Mouse (Mus musculus): ENCODE data around the gene Tor3a. TPM values are rescaled to one million over a fixed set of nuclear protein-coding genes. Genes with fewer than 3 reads are reported as not detected.

Gene Tor3a
- polyA plus RNA-seq (2015; fragmentation: Nextera tagmentation; extraction: Ambion mirVana) = 3.2 and 5.9 TPM in 2 replicates

- H3K27ac ChIP-seq = peak within 1 kb of the TSS; percentile 30; the same call in 1 of the 2 replicates
- H3K27me3 ChIP-seq = peaks cover 15% of the 10 kb centered on the region; the same call in 1 of the 2 replicates
- 7% methylated on average over 37 of the region's 37 CpGs for WGBS
- peak within 1 kb of the TSS; percentile 98 for H3K4me2 ChIP-seq
- H3K9me3 ChIP-seq = no peaks in the 10 kb centered on the region
- H3K36me3 ChIP-seq = peaks cover under 1% of the 10 kb centered on the region; the same call in 1 of the 2 replicates
- peak within 1 kb of the TSS; percentile 52 for H3K4me3 ChIP-seq
- ATAC-seq (ENCODE audit: low FRiP score) = peak; percentile 78
- H3K4me1 ChIP-seq (replicated peaks) = peaks cover 21% of the 10 kb centered on the region
- peak within 1 kb of the TSS; percentile 75 for H3K9ac ChIP-seq
These were observed at the start of gene Tor3a for GRCm38 (mm10) chr1:156674195-156675000. TSS of gene Tor3a (minus strand) at chr1:156674356.

- WGBS = 70% methylated on average over 6 of the region's 6 CpGs
These were observed 47.9 kb upstream of the Tor3a start for GRCm38 (mm10) chr1:156722089-156722488.

GRCm38 (mm10) chr1:156720046-156720445, 45.9 kb upstream of the Tor3a start:
- Histone ChIP-seq H3K36me3 (no peaks in the 10 kb centered on the region), H3K4me2 (no peak overlapping the region), H3K27me3 (peaks cover 12% of the 10 kb centered on the region), H3K4me1 (replicated peaks) (peaks cover 12% of the 10 kb centered on the region; the same call in 1 of the 2 replicates), H3K4me3 (no peak overlapping the region), H3K9me3 (no peaks in the 10 kb centered on the region), H3K9ac (no peak overlapping the region), H3K27ac (no peak overlapping the region)
- ATAC-seq (ENCODE audit: low FRiP score) = no peak
- WGBS = 49% methylated on average over 4 of the region's 4 CpGs

More at GRCm38 (mm10) chr1:156722089-156722488, 47.9 kb upstream of the Tor3a start:
- no peaks in the 10 kb centered on the region for H3K36me3 ChIP-seq
- ATAC-seq (ENCODE audit: low FRiP score) = no peak
- H3K9me3 ChIP-seq = no peaks in the 10 kb centered on the region
- H3K27ac ChIP-seq = no peak overlapping the region
- no peak overlapping the region for H3K4me2 ChIP-seq
- peaks cover 12% of the 10 kb centered on the region for H3K27me3 ChIP-seq
- no peak overlapping the region for H3K4me3 ChIP-seq
- peaks cover 8% of the 10 kb centered on the region; the same call in 1 of the 2 replicates for H3K4me1 ChIP-seq (replicated peaks)
- no peak overlapping the region for H3K9ac ChIP-seq

- Histone ChIP-seq H3K27me3 (peaks cover 12% of the 10 kb centered on the region), H3K4me3 (peak within 1 kb of the TSS; percentile 86), H3K4me1 (replicated peaks) (peaks cover 12% of the 10 kb centered on the region; the same call in 1 of the 2 replicates), H3K9ac (peak within 1 kb of the TSS; percentile 91), H3K36me3 (peaks cover 2% of the 10 kb centered on the region; the same call in 1 of the 2 replicates), H3K27ac (peak within 1 kb of the TSS; percentile 96), H3K4me2 (peak within 1 kb of the TSS; percentile 68), H3K9me3 (no peaks in the 10 kb centered on the region)
- WGBS = under 1% methylated on average over 22 of the region's 47 CpGs
- ATAC-seq (ENCODE audit: low FRiP score) = peak; percentile 95
These were observed 45.0 kb upstream of the Tor3a start, which contains the start of gene Fam20b for GRCm38 (mm10) chr1:156718950-156719805. TSS of gene Fam20b (minus strand) at chr1:156719086.

- under 1% methylated on average over 52 of the region's 73 CpGs for WGBS
- H3K27ac ChIP-seq = peak overlapping the region; percentile 96
- H3K27me3 ChIP-seq = peaks cover 12% of the 10 kb centered on the region
- peak overlapping the region; percentile 86 for H3K4me3 ChIP-seq
- peak overlapping the region; percentile 91 for H3K9ac ChIP-seq
- peaks cover 12% of the 10 kb centered on the region; the same call in 1 of the 2 replicates for H3K4me1 ChIP-seq (replicated peaks)
- H3K36me3 ChIP-seq = peaks cover 2% of the 10 kb centered on the region; the same call in 1 of the 2 replicates
- H3K4me2 ChIP-seq = peak overlapping the region; percentile 68
- ATAC-seq (ENCODE audit: low FRiP score) = peak; percentile 87
- no peaks in the 10 kb centered on the region for H3K9me3 ChIP-seq
These were observed 44.3 kb upstream of the Tor3a start for GRCm38 (mm10) chr1:156718286-156718949.

GRCm38 (mm10) chr1:156717751-156718285, 43.7 kb upstream of the Tor3a start:
- WGBS = 10% methylated on average over 13 of the region's 13 CpGs
- Histone ChIP-seq H3K4me1 (replicated peaks) (peaks cover 12% of the 10 kb centered on the region; the same call in 1 of the 2 replicates), H3K27ac (peak overlapping the region; percentile 96), H3K36me3 (peaks cover 2% of the 10 kb centered on the region; the same call in 1 of the 2 replicates), H3K27me3 (peaks cover 12% of the 10 kb centered on the region), H3K9me3 (no peaks in the 10 kb centered on the region), H3K9ac (peak overlapping the region; percentile 91), H3K4me2 (peak overlapping the region; percentile 68), H3K4me3 (peak overlapping the region; percentile 86)
- no peak for ATAC-seq (ENCODE audit: low FRiP score)

- no peak for ATAC-seq (ENCODE audit: low FRiP score)
- WGBS = 89% methylated on average over 6 of the region's 6 CpGs
- H3K9ac ChIP-seq = no peak overlapping the region
These were observed 42.5 kb upstream of the Tor3a start for GRCm38 (mm10) chr1:156716681-156717080.

GRCm38 (mm10) chr1:156710472-156711098, 36.4 kb upstream of the Tor3a start:
- Histone ChIP-seq H3K4me1 (replicated peaks) (peaks cover 12% of the 10 kb centered on the region; the same call in 1 of the 2 replicates), H3K4me3 (no peak overlapping the region), H3K9ac (no peak overlapping the region), H3K27me3 (no peaks in the 10 kb centered on the region), H3K4me2 (no peak overlapping the region), H3K36me3 (peaks cover 7% of the 10 kb centered on the region), H3K27ac (no peak overlapping the region), H3K9me3 (no peaks in the 10 kb centered on the region)
- ATAC-seq (ENCODE audit: low FRiP score) = no peak
- 63% methylated on average over 10 of the region's 10 CpGs for WGBS

More at GRCm38 (mm10) chr1:156716681-156717080, 42.5 kb upstream of the Tor3a start:
- H3K27ac ChIP-seq = no peak overlapping the region
- peaks cover 2% of the 10 kb centered on the region; the same call in 1 of the 2 replicates for H3K36me3 ChIP-seq
- H3K4me1 ChIP-seq (replicated peaks) = peaks cover 12% of the 10 kb centered on the region; the same call in 1 of the 2 replicates
- no peak overlapping the region for H3K4me2 ChIP-seq
- H3K9me3 ChIP-seq = no peaks in the 10 kb centered on the region
- peaks cover 11% of the 10 kb centered on the region for H3K27me3 ChIP-seq
- no peak overlapping the region for H3K4me3 ChIP-seq

GRCm38 (mm10) chr1:156708672-156709071, 34.5 kb upstream of the Tor3a start:
- Histone ChIP-seq H3K27me3 (no peaks in the 10 kb centered on the region), H3K9me3 (no peaks in the 10 kb centered on the region), H3K4me3 (no peak overlapping the region), H3K36me3 (peaks cover 24% of the 10 kb centered on the region), H3K4me2 (no peak overlapping the region), H3K4me1 (replicated peaks) (peaks cover 12% of the 10 kb centered on the region; the same call in 1 of the 2 replicates), H3K9ac (no peak overlapping the region), H3K27ac (no peak overlapping the region)
- ATAC-seq (ENCODE audit: low FRiP score) = no peak
- 91% methylated on average over 3 of the region's 3 CpGs for WGBS

- WGBS = 83% methylated on average over 10 of the region's 10 CpGs
- no peak for ATAC-seq (ENCODE audit: low FRiP score)
- no peak overlapping the region for H3K4me3 ChIP-seq
- H3K4me2 ChIP-seq = no peak overlapping the region
- no peaks in the 10 kb centered on the region for H3K9me3 ChIP-seq
- no peak overlapping the region for H3K9ac ChIP-seq
- no peak overlapping the region for H3K27ac ChIP-seq
- H3K4me1 ChIP-seq (replicated peaks) = peaks cover 9% of the 10 kb centered on the region; the same call in 1 of the 2 replicates
- peaks cover 48% of the 10 kb centered on the region for H3K36me3 ChIP-seq
- H3K27me3 ChIP-seq = no peaks in the 10 kb centered on the region
These were observed 31.6 kb upstream of the Tor3a start for GRCm38 (mm10) chr1:156705696-156706285.

Measured in hindbrain, embryonic 13.5 days (tissue).